Comparison of ENCODE assay signal across 34 mouse cellular contexts in genomic region chr8:6374712-6375111, GRCm38 (mm10).
"Had no signal": no experiment of that assay in that cellular context is flagged by ENCODE, and none has a peak within 500 bp of the region (broad histone marks: within the 10 kb centered on the region; RNA-seq: fewer than 3 reads in every experiment).

No protein-coding gene starts in this region.

- H3K27ac ChIP-seq: heart, embryonic 10.5 days; heart, embryonic 13.5 days; heart, embryonic 15.5 days; hindbrain, embryonic 10.5 days; hindbrain, embryonic 12.5 days; hindbrain, embryonic 13.5 days; hindbrain, embryonic 14.5 days; hindbrain, embryonic 15.5 days; hindbrain, postnatal 0 days; intestine, embryonic 15.5 days; kidney, embryonic 15.5 days; kidney, postnatal 0 days; layer of hippocampus, adult 2 months had no signal

- DNase-seq: heart, postnatal 10 days; heart, postnatal 14 days; heart, postnatal 36 days; heart, postnatal 4 days; kidney, adult 11 months; kidney, adult 18-20 months; kidney, adult 2 months; kidney, adult 8-10 months; kidney, adult 9 months; kidney, postnatal 10 days; kidney, postnatal 14 days; kidney, postnatal 25 days; kidney, postnatal 36 days; kidney, postnatal 4 days; layer of hippocampus, adult 9-11 months; layer of hippocampus, postnatal 36 days had no signal

- ATAC-seq: hindbrain, embryonic 16.5 days; hindbrain, postnatal 0 days; inflammation-experienced regulatory T-cells, adult 6 months; intestine, embryonic 15.5 days; intestine, embryonic 16.5 days; intestine, postnatal 0 days had no signal

- H3K4me3 ChIP-seq: heart, embryonic 10.5 days; heart, embryonic 12.5 days; heart, embryonic 13.5 days; heart, embryonic 15.5 days; hindbrain, embryonic 10.5 days; hindbrain, embryonic 12.5 days; hindbrain, embryonic 13.5 days; hindbrain, embryonic 15.5 days; intestine, embryonic 15.5 days; kidney, embryonic 15.5 days; layer of hippocampus, adult 2 months had no signal

- H3K4me1 ChIP-seq: heart, embryonic 10.5 days; heart, embryonic 12.5 days; heart, embryonic 13.5 days; heart, embryonic 15.5 days; hindbrain, embryonic 10.5 days; hindbrain, embryonic 12.5 days; hindbrain, embryonic 13.5 days; hindbrain, embryonic 15.5 days; intestine, embryonic 15.5 days; kidney, embryonic 15.5 days had no signal
